Mouse (Mus musculus) ES-E14 (cell line): ENCODE measurements around the gene Sulf2. TPM values are rescaled to one million over a fixed set of nuclear protein-coding genes. Genes with fewer than 3 reads are reported as not detected.

Source experiments
- DNase-seq: peaks from one replicate; pipeline ENCODE4 v3.0.0-alpha.2; 2013; ENCODE audit warnings: low read depth, low spot score
- H3K27ac ChIP-seq: 2 replicates; pipeline ENCODE4 v1.5.1; 2012; ENCODE audit warnings: low read depth, mild to moderate bottlenecking, low read length, moderate library complexity, mixed read lengths; ENCODE audit not compliant: poor library complexity, insufficient read depth, severe bottlenecking
- H3K36me3 ChIP-seq: 2 replicates; pipeline ENCODE4 v1.6.1; 2012; ENCODE audit warnings: mild to moderate bottlenecking, low read length, moderate library complexity, mixed read lengths; ENCODE audit not compliant: control insufficient read depth, poor library complexity, insufficient read depth, severe bottlenecking
- H3K4me1 ChIP-seq, 2 experiments: fragments of 150-350 bp in 1 of 2; sonication (generic) in 1 of 2; 2 replicates each; pipeline ENCODE4 v1.6.1; 2012; ENCODE audit warnings: low read length in 2 of 2, mild to moderate bottlenecking in 1 of 2, mixed read lengths in 1 of 2; ENCODE audit not compliant: control insufficient read depth in 2 of 2, insufficient read depth in 2 of 2, poor library complexity in 1 of 2
- H3K4me3 ChIP-seq, 2 experiments: fragments of 150-350 bp in 1 of 2; sonication (generic) in 1 of 2; 2 replicates each; pipeline ENCODE4 v1.5.1; 2012; ENCODE audit warnings: low read length in 2 of 2, low read depth in 1 of 2, mild to moderate bottlenecking in 1 of 2, mixed read lengths in 1 of 2; ENCODE audit not compliant: insufficient read depth in 1 of 2, poor library complexity in 1 of 2, severe bottlenecking in 1 of 2
- H3K9ac ChIP-seq: 2 replicates; pipeline ENCODE4 v1.6.1; 2012; ENCODE audit warnings: low read depth, mild to moderate bottlenecking, low read length, mixed read lengths; ENCODE audit not compliant: poor library complexity, insufficient read depth, severe bottlenecking
- H3K9me3 ChIP-seq: fragments of 150-350 bp; sonication (generic); 2 replicates; pipeline ENCODE4 v1.6.1; 2012; ENCODE audit warnings: low read depth, mild to moderate bottlenecking, low read length; ENCODE audit not compliant: control insufficient read depth, insufficient read depth
- CHD2 ChIP-seq: IDR thresholded peaks from 2 replicates; pipeline ENCODE4 v1.6.1; 2014; ENCODE audit warnings: mild to moderate bottlenecking, low read depth, low read length, inconsistent platforms
- HCFC1 ChIP-seq: IDR thresholded peaks from 2 replicates; pipeline ENCODE4 v1.6.1; 2012; ENCODE audit warnings: low read length, inconsistent platforms, borderline replicate concordance; ENCODE audit not compliant: insufficient read depth
- MAFK ChIP-seq: IDR thresholded peaks from 2 replicates; pipeline ENCODE4 v1.6.1; 2014; ENCODE audit warnings: mild to moderate bottlenecking, low read depth, low read length, inconsistent platforms; ENCODE audit not compliant: insufficient read depth
- ZC3H11A ChIP-seq: IDR thresholded peaks from 2 replicates; pipeline ENCODE4 v1.6.1; 2012; ENCODE audit warnings: low read depth, mild to moderate bottlenecking, inconsistent platforms, low read length, borderline replicate concordance
- ZNF384 ChIP-seq: IDR thresholded peaks from 2 replicates; pipeline ENCODE4 v1.6.1; 2012; ENCODE audit warnings: low read depth, low read length, inconsistent platforms
- in situ Hi-C, 2 experiments: fragments of 600-800 bp; cut with MboI; formaldehyde crosslinking; loops; one replicate each; pipeline ENCODE4 v1.15.1; 2025; ENCODE audit warnings: low sequenced_read_pairs in 2 of 2, inconsistent platforms in 1 of 2; ENCODE audit not compliant: unreplicated experiment in 2 of 2
- total RNA-seq: library from RNA; depleted of rRNA; stranded (reverse); fragments of 300-350 nt; gene quantifications from 2 replicates; pipeline ENCODE4 v1.2.3, GENCODE M21; 2012

Gene Sulf2
- total RNA-seq, 1 experiment, result 102 TPM

DNA sequence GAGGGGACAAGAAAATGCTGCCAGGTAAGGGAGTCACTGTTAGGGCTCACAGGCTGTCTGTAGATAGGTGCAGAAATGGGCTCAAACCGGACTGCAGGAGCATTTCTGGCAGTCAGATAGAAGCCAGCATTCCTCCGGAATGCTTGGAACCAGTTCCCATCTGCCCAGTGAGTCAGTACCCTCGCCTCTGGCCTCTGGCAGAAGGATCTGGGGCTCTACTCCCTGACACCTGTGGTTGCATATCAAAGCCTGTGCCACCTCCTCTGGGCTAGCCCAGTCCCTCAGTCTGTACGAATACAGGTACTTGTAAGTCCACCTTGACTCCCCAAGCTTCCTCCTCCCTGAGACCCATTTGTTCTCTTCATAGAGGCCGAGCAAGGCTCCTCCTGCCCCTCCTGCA lies 17.7 kb upstream of the Sulf2 start:
- H3K27ac ChIP-seq, result no peak overlapping the region
- H3K9ac ChIP-seq, result no peak overlapping the region
- no peak for DNase-seq
- no peak overlapping the region for H3K4me3 ChIP-seq
- in situ Hi-C loops, result no loop called here
- no peaks in the 10 kb centered on the region for H3K36me3 ChIP-seq
- H3K4me1 ChIP-seq, result peaks cover 5 to 53% of the 10 kb centered on the region in 2 experiments
- TF ChIP-seq MAFK (no peak), ZC3H11A (no peak), HCFC1 (no peak), CHD2 (no peak), ZNF384 (no peak)
- no peaks in the 10 kb centered on the region for H3K9me3 ChIP-seq

DNA sequence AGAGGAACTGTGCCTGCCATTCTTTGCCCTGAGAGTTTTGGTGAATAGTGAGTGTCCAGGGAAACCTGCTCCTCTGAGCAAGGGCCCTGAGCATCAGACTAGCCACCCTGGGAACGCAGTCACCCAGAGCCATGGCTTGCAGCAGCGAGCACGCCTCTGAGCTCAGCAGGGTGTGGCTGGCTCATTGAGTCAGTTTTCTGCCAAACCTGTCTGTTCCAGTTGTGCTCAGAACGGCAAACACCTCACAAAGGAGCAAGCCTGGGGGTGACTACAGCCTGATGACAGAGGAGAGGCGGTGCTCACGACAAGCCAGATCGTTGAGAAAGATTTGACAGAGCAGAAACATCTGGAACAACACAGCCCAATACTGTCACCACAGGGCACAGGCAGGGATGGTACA lies 14.7 kb upstream of the Sulf2 start:
- Histone ChIP-seq H3K9me3 (no peaks in the 10 kb centered on the region), H3K27ac (no peak overlapping the region), H3K4me3 (no peak overlapping the region), H3K9ac (no peak overlapping the region), H3K36me3 (no peaks in the 10 kb centered on the region), H3K4me1 (peaks cover under 1 to 43% of the 10 kb centered on the region in 2 experiments; a peak in 3 of 4 replicates)
- DNase-seq, result peak; percentile 41
- TF ChIP-seq CHD2, result no peak
- TF ChIP-seq ZC3H11A, result no peak
- no peak for TF ChIP-seq ZNF384
- TF ChIP-seq MAFK, result no peak
- no peak for TF ChIP-seq HCFC1
- in situ Hi-C loops, result no loop called here

GRCm38 (mm10) chr2:166168868-166169267 lies 13.4 kb upstream of the Sulf2 start:
- Histone ChIP-seq H3K4me1 (peaks cover 0 to 40% of the 10 kb centered on the region in 2 experiments; a peak in 3 of 4 replicates), H3K4me3 (no peak overlapping the region), H3K36me3 (no peaks in the 10 kb centered on the region), H3K9me3 (no peaks in the 10 kb centered on the region), H3K27ac (no peak overlapping the region), H3K9ac (no peak overlapping the region)
- no peak for DNase-seq
- in situ Hi-C loops, result no loop called here
- TF ChIP-seq MAFK, result no peak
- no peak for TF ChIP-seq HCFC1
- TF ChIP-seq ZNF384, result no peak
- TF ChIP-seq ZC3H11A, result no peak
- TF ChIP-seq CHD2, result no peak

DNA sequence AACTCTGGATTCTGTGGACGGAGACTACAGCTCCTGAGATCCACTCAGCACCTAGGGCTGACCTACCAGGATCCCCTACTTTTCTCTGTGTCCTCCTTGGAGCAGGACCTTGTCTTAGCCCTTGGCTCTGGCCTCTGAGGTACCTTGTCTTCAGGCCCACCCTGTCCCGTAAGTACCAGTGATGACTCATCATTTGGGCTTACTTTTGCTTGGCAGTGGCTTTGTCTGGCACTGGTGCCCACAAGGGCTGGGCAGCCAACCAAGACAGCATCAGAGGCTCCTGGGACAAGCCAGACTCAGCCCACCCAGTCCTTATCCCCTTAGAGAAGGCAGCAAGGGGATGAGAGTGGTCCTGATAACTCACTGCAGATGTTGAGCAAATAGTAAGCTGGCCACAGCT lies 11.9 kb upstream of the Sulf2 start:
- in situ Hi-C loops, result no loop called here
- no peak overlapping the region for H3K9ac ChIP-seq
- H3K27ac ChIP-seq, result no peak overlapping the region
- peaks cover 1 to 44% of the 10 kb centered on the region in 2 experiments; a peak in 3 of 4 replicates for H3K4me1 ChIP-seq
- no peak overlapping the region for H3K4me3 ChIP-seq
- H3K36me3 ChIP-seq, result no peaks in the 10 kb centered on the region
- no peak for DNase-seq
- H3K9me3 ChIP-seq, result no peaks in the 10 kb centered on the region
- no peak for TF ChIP-seq CHD2
- TF ChIP-seq ZC3H11A, result no peak
- TF ChIP-seq ZNF384, result no peak
- no peak for TF ChIP-seq HCFC1
- TF ChIP-seq MAFK, result no peak

GRCm38 (mm10) chr2:166165396-166165795 lies 9.9 kb upstream of the Sulf2 start:
- H3K4me1 ChIP-seq, result peaks cover 1 to 35% of the 10 kb centered on the region in 2 experiments; a peak in 2 of 4 replicates
- H3K9me3 ChIP-seq, result no peaks in the 10 kb centered on the region
- TF ChIP-seq HCFC1 (no peak), CHD2 (no peak), MAFK (no peak), ZNF384 (no peak), ZC3H11A (no peak)
- in situ Hi-C loops, result no loop called here
- H3K4me3 ChIP-seq, result no peak overlapping the region
- H3K36me3 ChIP-seq, result no peaks in the 10 kb centered on the region
- H3K27ac ChIP-seq, result no peak overlapping the region
- DNase-seq, result no peak
- no peak overlapping the region for H3K9ac ChIP-seq
